Mouse (Mus musculus) testis, adult 2 months (tissue): ENCODE measurements at regions not wholly inside any gene's neighbourhood (a gene's known extent, or its start where the extent isn't known, plus 50 kb on each side); places are given as distances from the start of the nearest gene placed in this dataset.

ENCODE experiments used
- CTCF ChIP-seq: fragments of 200-500 bp; IDR thresholded peaks from 2 replicates; pipeline ENCODE4 v1.5.1; 2012; ENCODE audit warnings: low read depth, mild to moderate bottlenecking, inconsistent platforms, low read length, moderate library complexity; ENCODE audit not compliant: control insufficient read depth, insufficient read depth, insufficient replicate concordance
- POLR2A ChIP-seq: fragments of 200-500 bp; IDR thresholded peaks from 2 replicates; pipeline ENCODE4 v1.6.1; 2012; ENCODE audit warnings: low read depth, mild to moderate bottlenecking, inconsistent platforms, low read length, moderate library complexity; ENCODE audit not compliant: control insufficient read depth

DNA sequence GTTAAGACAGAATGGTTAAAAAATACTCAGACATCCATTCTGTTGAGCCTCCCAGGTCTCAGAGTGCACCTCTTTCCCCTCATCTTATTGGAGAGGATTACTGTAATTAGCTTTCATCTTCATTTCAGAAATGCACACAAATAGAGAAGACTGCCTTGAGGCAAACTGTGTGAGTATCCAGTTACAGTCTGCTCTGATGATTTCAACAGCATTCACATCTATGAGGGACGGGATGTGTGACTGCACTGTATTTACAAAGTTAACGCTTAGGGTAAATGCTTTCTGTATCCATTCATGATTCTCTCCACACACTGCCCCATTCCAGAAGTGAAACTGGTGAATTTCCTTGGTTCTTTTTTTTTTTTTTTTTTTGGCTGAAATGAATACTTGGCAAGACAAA lies 393.5 kb downstream of the Sox2 start:
- TF ChIP-seq POLR2A (no peak), CTCF (no peak)
